Mouse (Mus musculus) forebrain, embryonic 15.5 days (tissue): ENCODE results near the gene Aipl1. TPM values are rescaled to one million over a fixed set of nuclear protein-coding genes. Genes with fewer than 3 reads are reported as not detected.
"Not testable (repeated sequence)": the region's sequence is repeated elsewhere in the genome, so short reads cannot be mapped to it uniquely, and the experiment has no call there.

ENCODE experiments used
- ATAC-seq: fragments of 200-750 bp; cut with Nextera tagmentation; replicated peaks from 2 replicates; pipeline ENCODE4 v1.8.0; 2017; ENCODE audit warnings: mild to moderate bottlenecking, moderate TSS enrichment, moderate library complexity
- H3K27ac ChIP-seq: fragments of 300-500 bp; sonication (generic); replicated peaks from 2 replicates; pipeline ENCODE4 v1.5.1; 2015; ENCODE audit warnings: mild to moderate bottlenecking, inconsistent platforms
- H3K27me3 ChIP-seq: fragments of 300-500 bp; sonication (generic); 2 replicates; pipeline ENCODE4 v1.6.1; 2015; ENCODE audit warnings: inconsistent platforms
- H3K36me3 ChIP-seq: fragments of 300-500 bp; sonication (generic); 2 replicates; pipeline ENCODE4 v1.6.1; 2015; ENCODE audit warnings: mild to moderate bottlenecking, inconsistent platforms
- H3K4me1 ChIP-seq: fragments of 300-500 bp; sonication (generic); 2 replicates; pipeline ENCODE4 v1.6.1; 2015; ENCODE audit warnings: inconsistent platforms
- H3K4me2 ChIP-seq: fragments of 300-500 bp; sonication (generic); replicated peaks from 2 replicates; pipeline ENCODE4 v1.6.1; 2015; ENCODE audit warnings: mild to moderate bottlenecking, inconsistent platforms
- H3K4me3 ChIP-seq: fragments of 300-500 bp; sonication (generic); 2 replicates; pipeline ENCODE4 v1.5.1; 2015; ENCODE audit warnings: mild to moderate bottlenecking, inconsistent platforms
- H3K9ac ChIP-seq: fragments of 300-500 bp; sonication (generic); replicated peaks from 2 replicates; pipeline ENCODE4 v1.6.1; 2015; ENCODE audit warnings: mild to moderate bottlenecking, inconsistent platforms
- H3K9me3 ChIP-seq: fragments of 300-500 bp; sonication (generic); 2 replicates; pipeline ENCODE4 v1.6.1; 2016; ENCODE audit warnings: inconsistent platforms
- WGBS: fragments of 180-500 bp; shearing (Covaris S2); methylation state at CpG from one replicate; pipeline ENCODE4 v1.1.7; 2015; ENCODE audit warnings: mixed read lengths; 5-methylcytosine and 5-hydroxymethylcytosine counted together
- polyA plus RNA-seq: library from polyadenylated mRNA; unstranded; fragments of >200 nt; fragmentation: Nextera tagmentation; extraction: Ambion mirVana; gene quantifications from 2 replicates; pipeline ENCODE4 v1.2.1, GENCODE M21; 2015

The Aipl1 gene
- polyA plus RNA-seq, 1 experiment from 2014 or later = 0.42 TPM

DNA sequence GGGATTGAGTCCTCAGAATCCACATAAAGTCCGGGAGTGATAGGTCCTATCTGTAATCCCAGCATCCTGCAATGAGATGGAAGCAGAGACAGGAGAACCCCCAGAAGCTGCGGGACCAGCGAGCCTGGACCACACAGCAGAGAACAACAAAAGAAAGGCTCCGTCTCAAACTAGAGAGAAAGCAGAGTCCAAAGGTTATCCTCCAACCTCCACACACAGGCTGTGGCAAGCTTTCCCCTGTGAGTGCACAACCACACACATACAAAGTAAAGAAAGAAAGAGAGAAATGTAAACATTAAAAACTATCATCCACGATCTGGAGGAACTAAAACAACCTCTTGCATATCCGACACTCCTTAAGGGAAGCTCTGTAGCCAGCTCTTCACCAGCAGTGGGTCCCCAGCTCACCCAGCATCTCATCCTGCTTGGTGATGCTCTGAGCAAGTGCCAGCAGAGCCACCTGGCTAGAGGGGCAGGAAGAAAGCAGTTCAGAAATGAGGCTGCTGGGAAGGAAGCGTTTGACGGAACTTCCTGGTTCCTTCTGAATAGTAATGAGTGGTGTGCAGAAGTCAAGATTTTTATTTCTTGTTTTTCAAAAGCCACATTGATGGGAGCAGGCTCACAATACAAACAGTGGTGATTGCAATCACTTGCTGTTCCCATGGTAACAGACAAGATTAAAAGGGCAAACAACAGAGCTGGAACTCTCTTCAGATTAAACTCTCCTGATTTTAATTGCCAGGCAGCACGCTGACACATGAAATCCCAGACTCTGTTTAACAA, 26.2 kb downstream of the Aipl1 start:
- Histone ChIP-seq H3K9me3 (no peaks in the 10 kb centered on the region), H3K27me3 (no peaks in the 10 kb centered on the region), H3K4me2 (peak overlapping the region; percentile 9; the same call in 1 of the 2 replicates), H3K4me3 (no peak overlapping the region), H3K4me1 (peaks cover 39% of the 10 kb centered on the region), H3K9ac (no peak overlapping the region), H3K36me3 (no peaks in the 10 kb centered on the region), H3K27ac (peak overlapping the region; percentile 84)
- 25% methylated on average over 9 of the region's 9 CpGs for WGBS
- ATAC-seq = peak; percentile 70

GRCm38 (mm10) chr11:72010367-72010766, 26.9 kb downstream of the Aipl1 start:
- Histone ChIP-seq H3K9me3 (no peaks in the 10 kb centered on the region), H3K4me1 (peaks cover 39% of the 10 kb centered on the region), H3K9ac (no peak overlapping the region), H3K4me3 (no peak overlapping the region), H3K27me3 (no peaks in the 10 kb centered on the region), H3K4me2 (no peak overlapping the region), H3K36me3 (no peaks in the 10 kb centered on the region), H3K27ac (peak overlapping the region; percentile 84)
- 21% methylated on average over 5 of the region's 5 CpGs for WGBS
- ATAC-seq = 0 out of 2 replicates have a peak, but pooled peaks have one; percentile 11

GRCm38 (mm10) chr11:72005547-72005946, 31.8 kb downstream of the Aipl1 start:
- H3K4me2 ChIP-seq = no peak overlapping the region
- no peaks in the 10 kb centered on the region for H3K36me3 ChIP-seq
- ATAC-seq = no peak
- no peaks in the 10 kb centered on the region for H3K27me3 ChIP-seq
- WGBS = 83% methylated on average over 6 of the region's 6 CpGs
- H3K4me1 ChIP-seq = peaks cover 21% of the 10 kb centered on the region
- H3K27ac ChIP-seq = no peak overlapping the region
- H3K9ac ChIP-seq = no peak overlapping the region
- no peak overlapping the region for H3K4me3 ChIP-seq
- H3K9me3 ChIP-seq = no peaks in the 10 kb centered on the region

DNA sequence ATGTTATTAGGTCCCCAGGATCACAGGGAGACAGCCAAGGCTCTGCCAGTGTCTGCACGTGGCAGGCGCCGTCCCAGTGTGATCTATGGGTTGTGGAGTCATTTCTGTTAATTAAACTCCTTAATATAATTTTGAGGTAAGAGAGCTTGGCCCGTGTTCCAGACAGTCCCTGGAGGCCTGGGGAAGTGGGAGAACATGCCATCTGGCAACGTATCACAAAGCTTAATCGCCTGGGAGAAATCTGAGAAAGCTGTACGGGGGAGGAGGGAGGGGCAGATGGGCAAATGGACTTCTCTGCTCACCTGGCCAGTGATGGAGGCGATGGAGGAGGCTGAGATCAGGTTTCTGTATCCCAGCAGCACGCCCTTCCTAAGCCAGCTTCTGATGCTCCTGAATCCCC, 34.1 kb downstream of the Aipl1 start:
- WGBS = 46% methylated on average over 9 of the region's 9 CpGs
- Histone ChIP-seq H3K4me3 (no peak overlapping the region), H3K36me3 (no peaks in the 10 kb centered on the region), H3K4me1 (peaks cover 12% of the 10 kb centered on the region), H3K27ac (0 out of 2 replicates have a peak overlapping the region, but pooled peaks have one; percentile 31), H3K27me3 (no peaks in the 10 kb centered on the region), H3K4me2 (no peak overlapping the region), H3K9me3 (no peaks in the 10 kb centered on the region), H3K9ac (no peak overlapping the region)
- ATAC-seq = no peak

- Histone ChIP-seq H3K27ac (no peak overlapping the region), H3K9me3 (no peaks in the 10 kb centered on the region), H3K4me2 (no peak overlapping the region), H3K4me1 (peaks cover 12% of the 10 kb centered on the region), H3K4me3 (no peak overlapping the region), H3K36me3 (no peaks in the 10 kb centered on the region), H3K9ac (no peak overlapping the region), H3K27me3 (no peaks in the 10 kb centered on the region)
- no peak for ATAC-seq
- WGBS = 49% methylated on average over 13 of the region's 13 CpGs
Observed at GRCm38 (mm10) chr11:72002138-72002853, 35.0 kb downstream of the Aipl1 start.

- Histone ChIP-seq H3K36me3 (no peaks in the 10 kb centered on the region), H3K4me3 (no peak overlapping the region), H3K9ac (no peak overlapping the region), H3K27ac (no peak overlapping the region), H3K9me3 (no peaks in the 10 kb centered on the region), H3K4me2 (no peak overlapping the region), H3K4me1 (peaks cover 26% of the 10 kb centered on the region), H3K27me3 (no peaks in the 10 kb centered on the region)
- ATAC-seq = no peak
- WGBS = 80% methylated on average over 6 of the region's 6 CpGs
Observed at GRCm38 (mm10) chr11:72000194-72000593, 37.1 kb downstream of the Aipl1 start.

DNA sequence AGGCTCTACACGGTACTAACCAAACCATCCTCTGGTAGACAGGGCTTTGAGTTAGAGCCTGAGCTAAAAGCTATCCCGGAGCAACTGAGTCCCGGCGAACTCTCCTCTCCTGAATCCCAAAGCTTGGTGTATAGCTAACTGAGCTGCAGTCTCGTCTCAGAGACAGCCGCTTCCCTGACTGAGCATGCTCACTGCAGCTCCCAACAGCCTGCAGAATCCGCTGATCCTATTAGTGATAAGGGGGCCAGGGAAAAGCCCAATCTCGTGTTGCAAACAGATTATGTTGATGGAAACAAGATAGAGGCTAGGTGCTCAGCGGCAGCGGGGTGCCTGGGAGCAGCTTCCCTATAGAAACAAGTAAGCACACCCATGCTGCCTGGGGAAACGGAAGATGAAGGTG, 40.5 kb downstream of the Aipl1 start:
- no peaks in the 10 kb centered on the region for H3K27me3 ChIP-seq
- ATAC-seq = 0 out of 2 replicates have a peak, but pooled peaks have one; percentile 32
- H3K4me1 ChIP-seq = peaks cover 14% of the 10 kb centered on the region
- WGBS = 25% methylated on average over 11 of the region's 11 CpGs
- no peaks in the 10 kb centered on the region for H3K36me3 ChIP-seq
- H3K4me2 ChIP-seq = no peak overlapping the region
- H3K9ac ChIP-seq = no peak overlapping the region
- no peaks in the 10 kb centered on the region for H3K9me3 ChIP-seq
- no peak overlapping the region for H3K4me3 ChIP-seq
- no peak overlapping the region for H3K27ac ChIP-seq

- Histone ChIP-seq H3K4me2 (peak overlapping the region; percentile 5; the same call in 1 of the 2 replicates), H3K9me3 (no peaks in the 10 kb centered on the region), H3K27ac (peak overlapping the region; percentile 63), H3K4me1 (peaks cover 14% of the 10 kb centered on the region), H3K4me3 (no peak overlapping the region), H3K27me3 (no peaks in the 10 kb centered on the region), H3K36me3 (no peaks in the 10 kb centered on the region), H3K9ac (0 out of 2 replicates have a peak overlapping the region, but pooled peaks have one; percentile 26)
- peak; percentile 82 for ATAC-seq
- 22% methylated on average over 9 of the region's 9 CpGs for WGBS
Observed at GRCm38 (mm10) chr11:71995968-71996511, 41.3 kb downstream of the Aipl1 start.

DNA sequence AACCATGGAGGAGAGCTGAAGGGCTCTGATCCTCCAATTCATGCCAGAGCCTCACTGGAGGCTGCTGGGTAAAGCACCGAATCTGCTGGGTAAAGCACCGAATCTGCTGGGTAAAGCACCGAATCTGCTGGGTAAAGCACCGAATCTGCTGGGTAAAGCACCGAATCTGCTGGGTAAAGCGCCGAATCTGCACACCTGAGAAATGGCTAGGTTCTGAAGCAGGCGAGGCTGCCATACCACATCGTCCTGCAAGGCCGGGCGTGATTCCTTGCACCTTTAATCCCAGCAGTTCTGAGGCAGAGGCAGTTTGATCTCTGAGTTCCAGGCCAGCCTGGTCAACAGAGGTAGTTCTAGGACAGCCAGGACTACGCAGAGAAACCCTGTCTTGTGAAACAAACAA, 44.9 kb downstream of the Aipl1 start:
- Histone ChIP-seq H3K9me3 (no peaks in the 10 kb centered on the region), H3K9ac (no peak overlapping the region), H3K4me2 (no peak overlapping the region), H3K36me3 (no peaks in the 10 kb centered on the region), H3K27me3 (no peaks in the 10 kb centered on the region), H3K4me1 (peaks cover 14% of the 10 kb centered on the region), H3K4me3 (no peak overlapping the region), H3K27ac (no peak overlapping the region)
- ATAC-seq = no peak
- WGBS = 90% methylated on average over 12 of the region's 12 CpGs

DNA sequence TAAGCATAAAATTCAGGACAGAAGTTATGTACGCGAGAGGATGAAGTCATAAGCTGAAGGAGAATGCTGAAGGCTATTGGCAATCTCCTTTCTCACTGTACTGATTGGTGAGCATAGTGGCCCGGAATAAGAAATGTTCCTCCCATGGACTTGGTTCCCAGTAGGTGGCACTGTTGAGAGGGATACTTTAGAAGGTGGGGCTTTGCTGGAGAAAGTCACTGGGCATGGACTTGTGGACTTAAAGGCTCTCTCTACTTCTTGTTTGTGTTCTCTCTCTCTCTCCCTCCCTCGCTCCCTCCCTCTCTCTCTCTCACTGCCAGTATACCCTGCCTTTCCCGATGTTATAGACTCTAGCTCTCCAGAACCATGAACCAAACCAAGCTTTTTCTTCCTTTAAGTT, 45.8 kb downstream of the Aipl1 start:
- WGBS = 41% methylated on average over 5 of the region's 5 CpGs
- no peaks in the 10 kb centered on the region for H3K9me3 ChIP-seq
- ATAC-seq = no peak

GRCm38 (mm10) chr11:71989407-71989806, 47.9 kb downstream of the Aipl1 start:
- WGBS = 62% methylated on average over 5 of the region's 5 CpGs
- not testable (repeated sequence) for H3K4me2 ChIP-seq, ATAC-seq, H3K27me3 ChIP-seq, H3K9ac ChIP-seq, H3K4me3 ChIP-seq, H3K9me3 ChIP-seq, H3K27ac ChIP-seq, H3K36me3 ChIP-seq
- peaks cover 28% of the 10 kb centered on the region for H3K4me1 ChIP-seq

More for the DNA sequence above, 45.8 kb downstream of the Aipl1 start:
- no peak overlapping the region for H3K4me2 ChIP-seq
- H3K27ac ChIP-seq = no peak overlapping the region
- H3K27me3 ChIP-seq = no peaks in the 10 kb centered on the region
- H3K36me3 ChIP-seq = no peaks in the 10 kb centered on the region
- no peak overlapping the region for H3K4me3 ChIP-seq
- no peak overlapping the region for H3K9ac ChIP-seq
- peaks cover 17% of the 10 kb centered on the region for H3K4me1 ChIP-seq
